In genomic region chr4:135674993-135675392, GRCm38 (mm10) we compare ENCODE assay signal across 32 mouse cellular contexts. TPM values are rescaled to one million over a fixed set of nuclear protein-coding genes. Genes with fewer than 3 reads are reported as not detected.
"Had no signal": no experiment of that assay in that cellular context is flagged by ENCODE, and none has a peak within 500 bp of the region (broad histone marks: within the 10 kb centered on the region; RNA-seq: fewer than 3 reads in every experiment).

No protein-coding gene starts in this region.

- H3K36me3 ChIP-seq: heart, embryonic 10.5 days; heart, embryonic 12.5 days; hindbrain, embryonic 13.5 days; hindbrain, embryonic 15.5 days; intestine, embryonic 15.5 days; limb, embryonic 10.5 days; limb, embryonic 12.5 days; liver, embryonic 13.5 days; liver, embryonic 15.5 days had no signal

- H3K4me2 ChIP-seq: heart, embryonic 12.5 days; hindbrain, embryonic 13.5 days; hindbrain, embryonic 15.5 days; intestine, embryonic 15.5 days; limb, embryonic 12.5 days; liver, embryonic 11.5 days; liver, embryonic 13.5 days; liver, embryonic 15.5 days had no signal

- H3K4me3 ChIP-seq: gastrocnemius, adult 2 months; heart, embryonic 10.5 days; heart, embryonic 12.5 days; hindbrain, embryonic 13.5 days; hindbrain, embryonic 15.5 days; intestine, embryonic 15.5 days; layer of hippocampus, adult 2 months; limb, embryonic 10.5 days; limb, embryonic 12.5 days; liver, embryonic 13.5 days; liver, embryonic 15.5 days had no signal

- H3K27me3 ChIP-seq: hindbrain, embryonic 13.5 days; hindbrain, embryonic 15.5 days; intestine, embryonic 15.5 days; limb, embryonic 12.5 days had no signal

- H3K9me3 ChIP-seq: heart, embryonic 10.5 days; heart, embryonic 12.5 days; hindbrain, embryonic 13.5 days; hindbrain, embryonic 15.5 days; intestine, embryonic 15.5 days; limb, embryonic 10.5 days; limb, embryonic 12.5 days; liver, embryonic 13.5 days; liver, embryonic 15.5 days had no signal

- H3K27ac ChIP-seq: gastrocnemius, adult 2 months; heart, embryonic 10.5 days; hindbrain, embryonic 13.5 days; hindbrain, embryonic 15.5 days; intestine, embryonic 15.5 days; layer of hippocampus, adult 2 months; limb, embryonic 10.5 days; limb, embryonic 12.5 days; liver, embryonic 13.5 days; liver, embryonic 15.5 days had no signal

- H3K9ac ChIP-seq: heart, embryonic 12.5 days; hindbrain, embryonic 13.5 days; hindbrain, embryonic 15.5 days; intestine, embryonic 15.5 days; limb, embryonic 12.5 days; liver, embryonic 13.5 days; liver, embryonic 15.5 days; liver, postnatal 0 days had no signal

- H3K4me1 ChIP-seq: hindbrain, embryonic 13.5 days; hindbrain, embryonic 15.5 days; intestine, embryonic 15.5 days; liver, embryonic 13.5 days; liver, embryonic 15.5 days had no signal

- DNase-seq: gastrocnemius, adult 2 months; gastrocnemius, postnatal 10 days; gastrocnemius, postnatal 25 days; heart, adult 18-20 months; heart, postnatal 10 days; heart, postnatal 4 days; kidney, adult 18-20 months; kidney, adult 8-10 months; kidney, postnatal 10 days; kidney, postnatal 25 days; kidney, postnatal 4 days; layer of hippocampus, postnatal 36 days; liver; liver, embryonic 13.5 days; liver, postnatal 0 days had no signal

- ATAC-seq: inflammation-experienced regulatory T-cells, adult 6 months; intestine, embryonic 15.5 days; intestine, postnatal 0 days; liver, postnatal 0 days had no signal

RNA-seq across cellular contexts. Expression of gene Ifnlr1, which starts 11.1 kb away (rescaled TPM):
- polyA plus RNA-seq: inflammation-experienced regulatory T-cells, adult 6 months had no signal

RNA-seq across cellular contexts. Expression of gene Il22ra1, which starts 53.0 kb away (rescaled TPM):
- total RNA-seq: gastrocnemius, adult 2 months; granulocyte monocyte progenitor cell, adult 5-6 weeks; layer of hippocampus, postnatal 36 days had no signal
- polyA plus RNA-seq: heart, embryonic 12.5 days; heart, embryonic 14.5 days; heart, embryonic 16.5 days; hindbrain, embryonic 11.5 days; hindbrain, embryonic 13.5 days; hindbrain, embryonic 15.5 days; inflammation-experienced regulatory T-cells, adult 6 months; kidney, embryonic 14.5 days; limb, embryonic 10.5 days; limb, embryonic 12.5 days had no signal
